Mouse (Mus musculus): Measurements from ENCODE around the gene Psme4. TPM values are rescaled to one million over a fixed set of nuclear protein-coding genes. Genes with fewer than 3 reads are reported as not detected.

Psme4 gene
- polyA plus RNA-seq, 3 experiments from 2014 or later: 22.2 to 29.8 (median 27.3) TPM

GRCm38 (mm10) chr11:30786230-30786983 lies 14.9 kb downstream of the Psme4 start:
- ATAC-seq: peak; percentile 67

DNA sequence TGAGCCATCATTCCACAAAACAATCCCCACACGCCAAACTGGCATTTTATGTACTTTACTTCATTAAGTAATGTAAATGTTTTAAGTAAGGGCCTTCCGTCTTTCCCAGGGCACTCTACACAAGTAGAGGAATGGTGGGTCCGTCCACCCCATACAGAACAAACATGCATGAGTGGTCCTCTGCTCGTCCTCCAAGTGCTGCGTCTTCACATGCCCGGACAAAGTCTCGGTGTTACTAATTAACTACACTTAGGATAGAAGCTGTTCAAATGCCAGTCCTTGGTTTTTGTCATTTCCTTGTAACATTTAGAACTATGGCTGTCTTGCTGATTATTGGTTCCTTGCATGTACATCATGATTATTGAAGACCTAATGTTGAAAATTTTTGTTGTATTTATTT lies 21.2 kb downstream of the Psme4 start:
- no peak for ATAC-seq

- ATAC-seq: no peak
Measured at GRCm38 (mm10) chr11:30793753-30794152, 22.2 kb downstream of the Psme4 start.

GRCm38 (mm10) chr11:30797236-30797635 lies 25.7 kb downstream of the Psme4 start:
- no peak for ATAC-seq

GRCm38 (mm10) chr11:30799496-30799895 lies 28.0 kb downstream of the Psme4 start:
- peak; percentile 43 for ATAC-seq

- ATAC-seq: no peak
Measured at GRCm38 (mm10) chr11:30800091-30800490, 28.6 kb downstream of the Psme4 start.

DNA sequence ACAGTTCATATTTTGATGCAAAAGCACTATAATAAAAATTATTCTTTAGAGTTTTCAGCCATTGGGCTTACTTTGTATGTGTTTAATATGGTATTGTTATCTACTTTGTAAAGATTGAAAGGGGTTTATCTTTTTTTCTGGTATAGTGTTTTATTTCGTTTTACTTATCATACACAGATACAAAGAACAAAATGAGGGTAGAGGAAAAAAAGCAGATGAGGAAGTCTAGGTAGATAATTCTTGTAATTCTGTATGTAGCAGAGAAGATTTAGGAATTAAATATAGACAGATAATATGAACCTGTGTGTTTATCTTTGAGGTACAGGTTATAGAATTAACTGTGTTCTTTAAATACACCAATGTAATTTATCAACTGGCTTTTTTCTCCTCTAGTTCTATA lies 30.9 kb downstream of the Psme4 start:
- no peak for ATAC-seq

DNA sequence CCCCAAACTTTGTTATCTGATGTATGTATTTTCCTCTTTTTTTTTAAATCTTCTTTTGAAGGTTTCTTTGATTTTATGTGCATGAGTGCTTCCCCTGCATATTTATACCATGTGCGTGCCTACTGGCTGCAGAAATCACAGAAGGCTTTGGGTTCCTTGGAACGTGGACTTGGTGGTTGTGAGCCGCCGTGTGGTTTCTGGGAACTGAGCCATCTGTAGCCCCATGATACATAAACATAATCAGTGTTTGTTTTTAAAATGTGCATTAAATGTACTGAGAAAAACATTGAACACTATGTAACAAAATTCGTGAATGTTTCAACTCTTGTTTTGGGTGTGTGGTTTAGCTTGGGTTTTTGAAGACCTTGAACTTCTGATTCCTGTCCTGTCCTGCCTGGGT lies 49.6 kb downstream of the Psme4 start:
- ATAC-seq: no peak

- ATAC-seq: no peak
Measured at GRCm38 (mm10) chr11:30838793-30839192, 67.3 kb downstream of the Psme4 start.

GRCm38 (mm10) chr11:30844355-30844754 lies 72.8 kb downstream of the Psme4 start:
- ATAC-seq: no peak

GRCm38 (mm10) chr11:30872425-30872824 lies 100.9 kb downstream of the Psme4 start:
- ATAC-seq: no peak

DNA sequence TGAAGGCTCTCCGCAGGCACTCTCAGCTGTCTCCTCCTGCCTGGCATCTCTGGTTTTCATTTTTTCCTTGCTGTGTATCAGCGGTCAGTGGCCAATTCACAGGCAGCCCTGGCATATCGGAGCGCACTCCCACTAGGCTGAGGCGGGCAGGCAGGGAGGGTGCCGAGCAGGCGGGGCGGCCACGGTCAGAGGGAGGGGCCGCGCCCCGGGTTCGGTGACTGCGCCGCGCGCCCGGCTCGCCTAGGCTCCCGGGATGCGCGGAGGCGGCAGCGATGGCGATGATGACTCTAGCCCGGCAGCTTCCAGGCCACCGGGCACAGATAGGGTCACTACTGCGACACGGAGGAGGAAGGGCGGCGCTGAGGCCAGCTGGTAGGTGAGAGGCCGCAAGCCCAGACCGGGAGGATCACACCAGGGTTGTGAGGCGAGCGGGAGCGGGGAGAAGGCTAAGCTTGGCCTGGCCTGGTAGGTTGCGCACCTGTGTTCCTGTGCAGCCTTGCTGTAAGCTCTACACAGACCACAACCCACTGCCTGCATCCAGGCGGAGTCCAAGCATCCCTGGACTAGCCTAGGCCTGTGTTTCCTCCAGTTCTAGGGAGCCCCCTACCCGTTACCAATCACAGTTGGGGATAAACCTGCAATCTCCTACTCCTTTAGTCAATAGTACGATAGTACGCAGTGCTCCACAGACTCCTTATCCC lies 113.8 kb downstream of the Psme4 start, which contains the start of the genes Gpr75 and Asb3:
TSS of gene Gpr75 (plus strand) at position 188 of the 701 bp plus-strand sequence.
TSS of gene Asb3 (plus strand) at position 246 of the 701 bp plus-strand sequence.
- no peak for ATAC-seq

GRCm38 (mm10) chr11:30888153-30888552 lies 116.6 kb downstream of the Psme4 start:
- ATAC-seq: no peak

DNA sequence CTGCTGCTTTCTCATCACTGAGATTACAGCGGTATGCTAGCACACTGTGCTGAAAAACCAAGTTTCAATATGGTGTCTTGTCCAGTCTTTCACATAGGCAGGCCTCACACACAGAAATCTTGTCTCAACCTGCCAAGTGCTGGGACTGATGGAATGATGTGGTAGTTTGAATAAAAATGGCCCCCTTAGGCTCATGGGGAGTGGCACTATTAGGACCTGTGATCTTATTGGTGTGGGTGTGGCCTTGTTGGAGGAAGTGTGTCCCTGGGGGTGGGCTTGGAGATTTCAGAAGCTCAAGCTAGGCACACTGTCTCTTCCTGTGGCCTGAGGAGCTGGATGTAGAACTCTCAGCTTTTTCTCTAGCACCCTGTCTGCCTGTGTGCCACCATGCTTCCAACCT lies 124.7 kb downstream of the Psme4 start:
- ATAC-seq: no peak

DNA sequence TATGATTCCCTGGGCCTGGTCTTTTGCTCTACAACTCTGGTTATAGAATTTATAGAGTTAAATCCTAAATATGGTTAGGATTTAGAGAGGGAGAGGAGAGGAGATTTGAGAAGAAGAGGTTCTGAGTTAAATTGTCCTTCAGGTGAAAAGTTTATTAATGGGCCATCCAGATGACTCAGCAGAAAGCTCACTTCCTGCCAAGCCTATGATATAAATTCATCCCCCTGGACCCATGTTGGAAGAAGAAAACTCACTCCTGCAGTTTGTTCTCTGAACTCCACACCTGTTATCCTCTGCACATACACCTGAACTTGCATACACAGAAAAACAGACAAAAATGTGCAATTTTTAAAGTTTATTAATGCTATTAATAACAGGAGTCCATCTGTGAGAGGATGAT lies 127.8 kb downstream of the Psme4 start:
- no peak for ATAC-seq

DNA sequence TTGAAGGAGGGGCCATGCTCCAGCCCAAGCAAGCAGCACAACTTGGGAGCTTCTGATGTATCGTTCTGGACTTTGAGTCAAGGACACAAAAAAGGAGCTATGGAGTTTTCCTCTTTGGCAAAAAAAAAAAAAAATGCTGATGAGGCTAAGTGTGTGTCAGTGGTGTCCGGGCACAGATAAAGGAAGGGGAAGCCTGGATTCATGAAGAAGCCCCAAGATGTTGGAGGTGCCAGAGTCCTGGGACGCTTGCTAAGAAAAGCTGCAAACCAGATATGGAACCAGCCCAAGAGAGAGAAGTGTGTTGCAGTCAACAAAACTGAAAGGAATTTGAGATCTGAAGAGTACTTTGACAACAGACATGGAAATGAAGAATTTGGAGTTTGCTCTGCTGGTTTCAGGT lies 140.8 kb downstream of the Psme4 start:
- ATAC-seq: no peak

GRCm38 (mm10) chr11:30920641-30921040 lies 149.1 kb downstream of the Psme4 start:
- no peak for ATAC-seq

DNA sequence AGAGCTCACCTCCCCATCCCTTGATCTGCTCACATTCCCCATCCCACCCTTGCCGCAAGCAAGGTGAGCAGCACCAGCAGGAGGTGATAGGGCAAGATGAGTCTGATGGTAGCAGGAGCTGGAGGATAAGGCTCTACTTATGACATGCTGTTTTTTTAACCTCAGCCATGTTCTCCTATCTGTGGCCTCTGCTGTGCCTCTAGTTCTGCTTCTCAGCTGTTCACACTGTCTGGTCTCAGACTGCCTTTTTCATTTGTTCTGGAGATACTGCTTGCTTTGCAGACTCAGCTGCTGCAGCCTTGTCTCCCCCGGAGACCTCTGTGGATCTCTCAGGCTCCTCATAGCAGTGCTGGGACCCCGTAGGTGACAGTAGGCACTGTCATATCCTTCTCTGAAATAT lies 151.8 kb downstream of the Psme4 start:
- ATAC-seq: no peak

- no peak for ATAC-seq
Measured at GRCm38 (mm10) chr11:30928079-30928478, 156.6 kb downstream of the Psme4 start.

GRCm38 (mm10) chr11:30928498-30928897 lies 157.0 kb downstream of the Psme4 start:
- no peak for ATAC-seq
